Mouse (Mus musculus) midbrain, postnatal 0 days (tissue): ENCODE measurements around the gene Gm47791. TPM values are rescaled to one million over a fixed set of nuclear protein-coding genes. Genes with fewer than 3 reads are reported as not detected.
A peak's percentile ranks its signal among the peaks of the same experiment; 100 is the strongest.

ENCODE experiments used
- ATAC-seq: fragments of 200-750 bp; cut with Nextera tagmentation; 2 replicates; pipeline ENCODE4 v1.8.0; 2017; ENCODE audit warnings: moderate number of reproducible peaks, mild to moderate bottlenecking, moderate TSS enrichment, moderate library complexity; ENCODE audit not compliant: low FRiP score
- DNase-seq: peaks from one replicate; pipeline ENCODE4 v3.0.0-alpha.2; 2015; ENCODE audit warnings: low spot score
- H3K27ac ChIP-seq: fragments of 300-500 bp; sonication (generic); 2 replicates; pipeline ENCODE4 v1.5.1; 2014; ENCODE audit warnings: low read depth, mild to moderate bottlenecking, low read length, mixed read lengths
- H3K27me3 ChIP-seq: fragments of 300-500 bp; sonication (generic); 2 replicates; pipeline ENCODE4 v1.6.1; 2014; ENCODE audit warnings: low read length, control low read depth, mixed read lengths; ENCODE audit not compliant: insufficient read depth
- H3K36me3 ChIP-seq: fragments of 300-500 bp; sonication (generic); 2 replicates; pipeline ENCODE4 v1.6.1; 2014; ENCODE audit warnings: low read length, control low read depth, mixed read lengths; ENCODE audit not compliant: insufficient read depth
- H3K4me1 ChIP-seq: fragments of 300-500 bp; sonication (generic); 2 replicates; pipeline ENCODE4 v1.6.1; 2014; ENCODE audit warnings: mild to moderate bottlenecking, control low read depth, antibody characterized with exemption, low read length, mixed read lengths; ENCODE audit not compliant: insufficient read depth
- H3K4me2 ChIP-seq: fragments of 300-500 bp; sonication (generic); 2 replicates; pipeline ENCODE4 v1.6.1; 2014; ENCODE audit warnings: low read depth, mild to moderate bottlenecking, low read length, mixed read lengths; ENCODE audit not compliant: poor library complexity, severe bottlenecking
- H3K4me3 ChIP-seq: fragments of 300-500 bp; sonication (generic); 2 replicates; pipeline ENCODE4 v1.5.1; 2014; ENCODE audit warnings: low read depth, mild to moderate bottlenecking, low read length, moderate library complexity
- H3K9ac ChIP-seq: fragments of 300-500 bp; sonication (generic); replicated peaks from 2 replicates; pipeline ENCODE4 v1.6.1; 2014; ENCODE audit warnings: mild to moderate bottlenecking, low read length, moderate library complexity, mixed read lengths; ENCODE audit not compliant: poor library complexity, severe bottlenecking
- H3K9me3 ChIP-seq: fragments of 300-500 bp; sonication (generic); 2 replicates; pipeline ENCODE4 v1.6.1; 2016; ENCODE audit warnings: low read length, control low read depth
- CTCF ChIP-seq: IDR thresholded peaks from 2 replicates; pipeline ENCODE4 v1.5.1; 2016; ENCODE audit warnings: antibody characterized with exemption, mild to moderate bottlenecking
- WGBS: fragments of 180-500 bp; shearing (Covaris S2); extraction: QIAGEN DNeasy Blood & Tissue Kit; methylation state at CpG from one replicate; pipeline ENCODE4 v1.1.7; 2014; 5-methylcytosine and 5-hydroxymethylcytosine counted together
- polyA plus RNA-seq: library from polyadenylated mRNA; unstranded; fragments of >200 nt; fragmentation: Nextera tagmentation; extraction: Ambion mirVana; gene quantifications from 2 replicates; pipeline ENCODE4 v1.2.1, GENCODE M21; 2015
- total RNA-seq: library from RNA; depleted of rRNA; stranded (reverse); fragments of >200 nt; gene quantifications from 2 replicates; pipeline ENCODE4 v1.2.3, GENCODE M21; 2014; rRNA removed

Gm47791 gene
- total and polyA plus RNA-seq, 2 experiments from 2014 or later, result not detected

DNA sequence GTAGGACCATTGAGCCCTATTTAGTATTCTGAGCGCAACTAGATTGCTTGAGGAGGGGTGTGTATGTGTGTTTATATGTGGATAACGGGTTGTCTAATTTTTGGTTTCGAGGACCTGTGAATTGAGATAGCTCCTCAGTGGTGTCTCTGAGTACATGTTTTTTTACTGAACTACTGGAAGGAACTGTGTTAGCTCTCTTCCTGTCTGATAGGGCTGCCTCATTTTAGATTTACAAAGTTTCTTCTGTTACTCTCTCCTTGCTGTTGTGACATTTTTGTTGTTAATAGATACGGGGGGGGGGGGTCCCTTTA lies 45.2 kb downstream of the Gm47791 start:
- WGBS, result 50% methylated on average over 4 of the region's 4 CpGs
- peak overlapping the region; percentile 95 for H3K9ac ChIP-seq
- H3K27ac ChIP-seq, result no peak overlapping the region
- H3K36me3 ChIP-seq, result peaks cover 20% of the 10 kb centered on the region; the same call in 1 of the 2 replicates
- DNase-seq (no peak), ATAC-seq (no peak)
- no peak for TF ChIP-seq CTCF
- H3K4me3 ChIP-seq, result peak overlapping the region; percentile 91
- H3K27me3 ChIP-seq, result peaks cover 8% of the 10 kb centered on the region
- H3K4me2 ChIP-seq, result peak overlapping the region; percentile 88
- H3K4me1 ChIP-seq, result no peaks in the 10 kb centered on the region; the same call in 1 of the 2 replicates
- H3K9me3 ChIP-seq, result no peaks in the 10 kb centered on the region

DNA sequence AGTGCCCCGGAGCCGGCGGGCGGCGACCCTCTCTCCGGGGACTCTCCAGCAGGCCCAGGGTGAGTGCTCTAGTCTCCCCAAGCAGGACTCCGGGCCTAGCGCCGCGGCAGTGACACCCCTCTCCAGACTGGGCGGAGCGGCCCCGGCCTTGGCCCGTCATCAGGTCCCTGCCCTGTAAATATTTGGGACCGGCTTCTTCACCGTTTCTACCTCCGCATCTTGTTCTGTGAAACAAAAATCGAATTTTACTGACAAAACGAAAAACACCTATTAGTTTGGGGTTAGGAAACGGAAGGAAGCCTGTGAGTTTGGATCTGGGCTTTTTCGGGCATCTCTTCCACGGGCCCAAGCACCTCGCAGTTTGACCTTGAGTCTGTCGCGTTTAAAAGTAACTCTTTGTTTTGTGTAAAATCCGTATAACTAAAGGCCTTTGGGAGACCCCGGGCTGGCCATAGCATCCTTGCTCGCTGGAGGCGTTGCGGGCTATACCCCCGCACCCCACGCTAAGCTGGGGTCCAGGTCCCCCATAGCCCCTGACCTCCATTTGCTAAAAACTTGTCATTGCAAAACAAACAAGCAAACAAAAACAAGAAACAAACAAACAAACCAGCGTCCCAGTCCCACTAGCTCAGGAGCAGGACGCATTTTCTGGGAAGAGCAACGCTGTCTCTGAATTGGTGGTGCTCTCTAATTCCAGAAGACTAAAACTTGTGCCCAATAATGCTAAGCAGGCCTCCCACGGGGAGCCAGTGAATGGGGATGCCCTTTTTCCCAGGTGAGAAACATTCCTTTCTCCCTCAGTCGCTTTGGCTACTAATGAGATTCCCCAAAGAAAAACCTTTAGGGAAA lies 45.8 kb downstream of the Gm47791 start:
- ATAC-seq (peak; percentile 93), DNase-seq (no peak)
- Histone ChIP-seq H3K27me3 (peaks cover 8% of the 10 kb centered on the region), H3K9me3 (no peaks in the 10 kb centered on the region), H3K4me2 (peak overlapping the region; percentile 88), H3K4me1 (no peaks in the 10 kb centered on the region; the same call in 1 of the 2 replicates), H3K4me3 (peak overlapping the region; percentile 91), H3K9ac (peak overlapping the region; percentile 95), H3K36me3 (peaks cover 15% of the 10 kb centered on the region; the same call in 1 of the 2 replicates), H3K27ac (peak overlapping the region; percentile 78)
- TF ChIP-seq CTCF, result no peak
- 1% methylated on average over 37 of the region's 37 CpGs for WGBS

DNA sequence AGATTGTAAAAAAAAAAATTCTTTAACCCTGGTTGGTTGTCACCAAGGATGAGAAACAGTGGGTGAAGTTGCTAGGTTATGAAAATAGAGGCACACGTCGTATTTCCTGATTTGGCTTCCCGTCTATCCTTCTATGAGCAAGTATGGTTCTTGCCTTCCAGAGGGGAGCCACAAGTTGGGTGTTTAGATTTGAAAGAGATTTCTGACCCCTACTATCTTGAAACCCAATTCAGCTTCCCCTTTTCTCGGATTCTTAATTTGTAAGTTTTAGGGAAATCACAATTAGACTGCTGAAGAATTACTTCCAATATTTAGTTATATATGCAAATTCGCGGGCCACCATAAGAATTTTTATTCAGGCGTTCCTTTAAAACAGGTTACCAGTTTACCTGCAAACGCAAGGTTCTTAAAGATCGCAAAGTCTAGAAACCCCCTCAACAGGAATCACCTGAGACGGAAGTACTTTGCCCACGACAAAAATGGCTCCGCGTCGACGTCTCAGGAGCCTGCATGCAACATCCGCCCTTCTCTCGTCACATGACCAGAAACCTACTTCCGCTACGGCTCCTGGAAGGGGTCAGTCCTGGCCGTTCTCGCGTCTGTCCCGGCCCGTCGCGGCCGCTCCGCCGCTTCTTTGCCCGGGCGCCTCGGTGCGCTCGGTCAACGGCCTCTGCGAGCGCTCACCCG lies 46.6 kb downstream of the Gm47791 start, which contains the start of gene Mff:
TSS of gene Mff (plus strand) at position 552 of the 687 bp plus-strand sequence.
- Histone ChIP-seq H3K4me2 (peak within 1 kb of the TSS; percentile 88), H3K27me3 (peaks cover 13% of the 10 kb centered on the region), H3K9ac (peak within 1 kb of the TSS; percentile 95), H3K4me1 (no peaks in the 10 kb centered on the region; the same call in 1 of the 2 replicates), H3K36me3 (peaks cover 7% of the 10 kb centered on the region; the same call in 1 of the 2 replicates), H3K4me3 (peak within 1 kb of the TSS; percentile 91), H3K27ac (peak within 1 kb of the TSS; percentile 78), H3K9me3 (no peaks in the 10 kb centered on the region)
- TF ChIP-seq CTCF, result no peak
- peak; percentile 97 for DNase-seq
- WGBS, result 10% methylated on average over 38 of the region's 38 CpGs
- ATAC-seq, result peak; percentile 99

Other genes with a start within 250 kb of the Gm47791 start
- gene Col4a4, start 184.4 kb downstream of the Gm47791 start, total RNA-seq, result 0.28 and 0.44 TPM in 2 replicates
- 0.16 and 0.36 TPM in 2 replicates for gene Col4a4, start 184.4 kb downstream of the Gm47791 start, polyA plus RNA-seq
- gene Col4a3, start 184.3 kb downstream of the Gm47791 start, total RNA-seq, result 0.27 and 0.38 TPM in 2 replicates
- 0.16 and 0.35 TPM in 2 replicates for gene Col4a3, start 184.3 kb downstream of the Gm47791 start, polyA plus RNA-seq
- 415 and 579 TPM in 2 replicates for gene Mff, start 46.4 kb downstream of the Gm47791 start, total RNA-seq
- gene Mff, start 46.4 kb downstream of the Gm47791 start, polyA plus RNA-seq, result 449 and 459 TPM in 2 replicates
- not detected in 2 replicates for gene Tm4sf20, start 2.8 kb downstream of the Gm47791 start, total RNA-seq
- not detected in 2 replicates for gene Tm4sf20, start 2.8 kb downstream of the Gm47791 start, polyA plus RNA-seq
- 101 and 107 TPM in 2 replicates for gene Agfg1, start 68.2 kb upstream of the Gm47791 start, total RNA-seq
- gene Agfg1, start 68.2 kb upstream of the Gm47791 start, polyA plus RNA-seq, result 17.0 and 20.2 TPM in 2 replicates
- gene A030005L19Rik, start 142.1 kb upstream of the Gm47791 start, total RNA-seq, result 0.33 TPM in 1 of 2 replicates, not detected in the other
- 0.20 TPM in 1 of 2 replicates, not detected in the other for gene A030005L19Rik, start 142.1 kb upstream of the Gm47791 start, polyA plus RNA-seq
- 0.71 TPM in 1 of 2 replicates, not detected in the other for gene A030014E15Rik, start 153.7 kb upstream of the Gm47791 start, total RNA-seq
- gene A030014E15Rik, start 153.7 kb upstream of the Gm47791 start, polyA plus RNA-seq, result not detected in 2 replicates
- gene Gm6217, start 160.2 kb upstream of the Gm47791 start, total RNA-seq, result not detected in 2 replicates
- not detected in 2 replicates for gene Gm6217, start 160.2 kb upstream of the Gm47791 start, polyA plus RNA-seq
- gene A030003K21Rik, start 172.1 kb upstream of the Gm47791 start, total RNA-seq, result not detected in 2 replicates
- not detected in 2 replicates for gene A030003K21Rik, start 172.1 kb upstream of the Gm47791 start, polyA plus RNA-seq
- gene Gm7544, start 184.8 kb upstream of the Gm47791 start, total RNA-seq, result not detected in 2 replicates
- gene Gm7544, start 184.8 kb upstream of the Gm47791 start, polyA plus RNA-seq, result not detected in 2 replicates
- not detected in 2 replicates for gene Gm47955, start 189.0 kb upstream of the Gm47791 start, total RNA-seq
- gene Gm47955, start 189.0 kb upstream of the Gm47791 start, polyA plus RNA-seq, result not detected in 2 replicates
- gene Gm47959, start 229.3 kb upstream of the Gm47791 start, total RNA-seq, result not detected in 2 replicates
- gene Gm47959, start 229.3 kb upstream of the Gm47791 start, polyA plus RNA-seq, result not detected in 2 replicates